Mouse (Mus musculus) kidney, adult 2 months (tissue): ENCODE data around the gene Limk2.

ENCODE experiments used
- CTCF ChIP-seq: fragments of 200-500 bp; conservative IDR thresholded peaks from 2 replicates; pipeline ENCODE4 v1.5.1; 2011; ENCODE audit warnings: low read depth, mild to moderate bottlenecking, control low read depth, low read length, moderate library complexity, mixed read lengths; ENCODE audit not compliant: insufficient read depth, insufficient read length
- POLR2A ChIP-seq: fragments of 200-500 bp; IDR thresholded peaks from one replicate; pipeline ENCODE4 v1.6.1; 2011; ENCODE audit warnings: low read depth, low read length, control low read depth

DNA sequence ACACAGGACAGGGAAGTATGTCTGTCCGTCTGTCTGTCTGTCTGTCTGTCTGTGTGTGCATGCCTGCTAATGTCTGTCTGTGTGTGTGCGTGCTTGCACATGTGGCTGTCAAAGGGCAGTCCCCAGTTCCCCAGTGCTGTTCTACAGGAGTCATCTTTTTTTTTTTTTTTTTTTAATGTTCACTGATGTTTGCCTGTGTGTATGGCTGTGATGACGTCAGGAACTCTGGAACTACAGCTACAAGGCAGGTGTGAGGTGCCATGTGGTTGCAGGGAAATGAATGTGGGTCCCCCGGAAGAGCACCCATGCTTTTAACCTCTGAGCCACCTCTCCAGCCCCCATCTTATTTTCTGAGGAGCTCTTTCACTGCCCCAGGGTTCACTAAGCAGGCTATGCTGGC is 99.1 kb downstream of the Limk2 start:
- no peak for TF ChIP-seq CTCF
- no peak for TF ChIP-seq POLR2A
